Mouse (Mus musculus): ENCODE data around the gene Brsk1.

Gene Brsk1

GRCm38 (mm10) chr7:4739041-4739543, 48.7 kb downstream of the Brsk1 start:
- no peak for DNase-seq (ENCODE audit: low spot score in 2 of 2)

- peak; percentile 93 to 97 for DNase-seq (ENCODE audit: low spot score in 2 of 2)
Measured at GRCm38 (mm10) chr7:4739544-4740275, 49.3 kb downstream of the Brsk1 start, which contains the start of gene Kmt5c. Kmt5c (plus strand) TSS chr7:4740115.

GRCm38 (mm10) chr7:4740309-4740727, 49.9 kb downstream of the Brsk1 start:
- DNase-seq (ENCODE audit: low spot score in 2 of 2), result no peak

GRCm38 (mm10) chr7:4741151-4741550, 50.7 kb downstream of the Brsk1 start:
- DNase-seq (ENCODE audit: low spot score in 2 of 2), result peak in 1 of 2 experiments; percentile 17

GRCm38 (mm10) chr7:4741672-4742481, 51.5 kb downstream of the Brsk1 start:
- DNase-seq (ENCODE audit: low spot score in 2 of 2), result no peak

- DNase-seq (ENCODE audit: low spot score in 2 of 2), result no peak
Measured at GRCm38 (mm10) chr7:4742482-4742819, 52.0 kb downstream of the Brsk1 start.

- DNase-seq (ENCODE audit: low spot score in 2 of 2), result no peak
Measured at GRCm38 (mm10) chr7:4743354-4743753, 53.0 kb downstream of the Brsk1 start.

GRCm38 (mm10) chr7:4744886-4745285, 54.5 kb downstream of the Brsk1 start:
- DNase-seq (ENCODE audit: low spot score in 2 of 2), result no peak

- no peak for DNase-seq (ENCODE audit: low spot score in 2 of 2)
Measured at GRCm38 (mm10) chr7:4746326-4746980, 56.0 kb downstream of the Brsk1 start.

GRCm38 (mm10) chr7:4747156-4747899, 56.9 kb downstream of the Brsk1 start:
- no peak for DNase-seq (ENCODE audit: low spot score in 2 of 2)

- no peak for DNase-seq (ENCODE audit: low spot score in 2 of 2)
Measured at GRCm38 (mm10) chr7:4748321-4748720, 57.9 kb downstream of the Brsk1 start.

- DNase-seq (ENCODE audit: low spot score in 2 of 2), result no peak
Measured at GRCm38 (mm10) chr7:4749169-4749568, 58.8 kb downstream of the Brsk1 start.

- DNase-seq (ENCODE audit: low spot score in 2 of 2), result peak; percentile 26 to 42
Measured at GRCm38 (mm10) chr7:4751971-4752820, 61.8 kb downstream of the Brsk1 start.

GRCm38 (mm10) chr7:4752821-4753570, 62.6 kb downstream of the Brsk1 start, which contains the start of gene Cox6b2:
Cox6b2 (minus strand) TSS chr7:4753094.
- peak; percentile 89 to 91 for DNase-seq (ENCODE audit: low spot score in 2 of 2)

GRCm38 (mm10) chr7:4759670-4760069, 69.3 kb downstream of the Brsk1 start:
- no peak for DNase-seq (ENCODE audit: low spot score in 2 of 2)

- DNase-seq (ENCODE audit: low spot score in 2 of 2), result no peak
Measured at GRCm38 (mm10) chr7:4764946-4765710, 74.7 kb downstream of the Brsk1 start.
